Mouse (Mus musculus) cerebellum, adult 2 months (tissue): ENCODE results near the gene Pros1. TPM values are rescaled to one million over a fixed set of nuclear protein-coding genes. Genes with fewer than 3 reads are reported as not detected.

ENCODE experiments used
- DNase-seq, 2 experiments: peaks; one replicate each; pipeline ENCODE4 v3.0.0; 2021
- H3K27ac ChIP-seq: fragments of 200-500 bp; 2 replicates; pipeline ENCODE4 v1.5.1; 2012; ENCODE audit warnings: low read length, control low read depth, inconsistent platforms; ENCODE audit not compliant: insufficient read depth
- H3K27me3 ChIP-seq: fragments of 200-500 bp; 2 replicates; pipeline ENCODE4 v1.6.1; 2012; ENCODE audit warnings: inconsistent platforms, mild to moderate bottlenecking, low read length, moderate library complexity; ENCODE audit not compliant: control insufficient read depth, insufficient read depth
- H3K4me1 ChIP-seq: fragments of 200-500 bp; 2 replicates; pipeline ENCODE4 v1.6.1; 2011; ENCODE audit warnings: low read length; ENCODE audit not compliant: control insufficient read depth, insufficient read depth
- H3K4me3 ChIP-seq: fragments of 200-500 bp; replicated peaks from 2 replicates; pipeline ENCODE3; 2011; ENCODE audit warnings: mild to moderate bottlenecking, low read depth, low read length, control low read depth; ENCODE audit not compliant: insufficient read depth
- CTCF ChIP-seq: fragments of 200-500 bp; IDR thresholded peaks from 2 replicates; pipeline ENCODE4 v1.5.1; 2011; ENCODE audit warnings: low read depth, mild to moderate bottlenecking, control low read depth, low read length, moderate library complexity, borderline replicate concordance; ENCODE audit not compliant: insufficient read depth
- POLR2A ChIP-seq: fragments of 200-500 bp; IDR thresholded peaks from 2 replicates; pipeline ENCODE4 v1.6.1; 2011; ENCODE audit warnings: low read length, control low read depth, borderline replicate concordance; ENCODE audit not compliant: insufficient read depth
- WGBS: fragments of 180-500 bp; shearing (Covaris S2); methylation state at CpG from one replicate; pipeline ENCODE4 v1.1.7; 2018; 5-methylcytosine and 5-hydroxymethylcytosine counted together
- polyA plus RNA-seq: library from polyadenylated mRNA; depleted of rRNA; stranded (reverse); fragments of >200 nt; gene quantifications from 2 replicates; pipeline ENCODE4 v1.2.3, GENCODE M21; 2012

The Pros1 gene
- polyA plus RNA-seq, 1 experiment: 6.5 TPM

GRCm38 (mm10) chr16:62826156-62827001 is 27.7 kb upstream of the Pros1 start:
- Histone ChIP-seq H3K27me3 (no peaks in the 10 kb centered on the region), H3K4me3 (no peak overlapping the region), H3K4me1 (no peaks in the 10 kb centered on the region), H3K27ac (no peak overlapping the region)
- no peak for TF ChIP-seq POLR2A
- peak; percentile 45; the same call in 1 of the 2 replicates for TF ChIP-seq CTCF
- peak in 1 of 2 experiments; percentile 18 for DNase-seq
- WGBS: 79% methylated on average over 12 of the region's 12 CpGs

GRCm38 (mm10) chr16:62832027-62832426 is 22.1 kb upstream of the Pros1 start:
- WGBS: 84% methylated on average over 2 of the region's 2 CpGs
- Histone ChIP-seq H3K4me3 (no peak overlapping the region), H3K27me3 (no peaks in the 10 kb centered on the region), H3K4me1 (no peaks in the 10 kb centered on the region), H3K27ac (no peak overlapping the region)
- DNase-seq: no peak
- TF ChIP-seq CTCF: no peak

- no peaks in the 10 kb centered on the region for H3K4me1 ChIP-seq
- no peak overlapping the region for H3K27ac ChIP-seq
- H3K27me3 ChIP-seq: no peaks in the 10 kb centered on the region
- peak; percentile 69 for TF ChIP-seq CTCF
- no peak for TF ChIP-seq POLR2A
- WGBS: 17% methylated on average over 4 of the region's 4 CpGs
- peak; percentile 22 to 24 for DNase-seq
- H3K4me3 ChIP-seq: no peak overlapping the region
Observed at GRCm38 (mm10) chr16:62832481-62832880, 21.6 kb upstream of the Pros1 start.

GRCm38 (mm10) chr16:62834016-62834735 is 19.9 kb upstream of the Pros1 start:
- no peaks in the 10 kb centered on the region for H3K27me3 ChIP-seq
- no peak overlapping the region for H3K27ac ChIP-seq
- H3K4me1 ChIP-seq: no peaks in the 10 kb centered on the region
- TF ChIP-seq CTCF: no peak
- TF ChIP-seq POLR2A: no peak
- DNase-seq: no peak
- WGBS: 73% methylated on average over 3 of the region's 3 CpGs
- no peak overlapping the region for H3K4me3 ChIP-seq

GRCm38 (mm10) chr16:62845341-62845740 is 8.8 kb upstream of the Pros1 start:
- WGBS: 92% methylated on average over 6 of the region's 6 CpGs

GRCm38 (mm10) chr16:62846498-62847312 is 7.4 kb upstream of the Pros1 start, which contains the start of gene Arl13b:
Gene Arl13b (minus strand): TSS chr16:62847040.
- DNase-seq: peak; percentile 90 to 96
- TF ChIP-seq POLR2A (peak; percentile 61), CTCF (no peak)
- Histone ChIP-seq H3K4me3 (peak within 1 kb of the TSS; percentile 75), H3K27ac (0 out of 2 replicates have a peak within 1 kb of the TSS, but pooled peaks have one; percentile 9), H3K27me3 (no peaks in the 10 kb centered on the region), H3K4me1 (no peaks in the 10 kb centered on the region)
- under 1% methylated on average over 52 of the region's 52 CpGs for WGBS

More at GRCm38 (mm10) chr16:62845341-62845740, 8.8 kb upstream of the Pros1 start:
- no peak for DNase-seq
- no peaks in the 10 kb centered on the region for H3K27me3 ChIP-seq
- no peaks in the 10 kb centered on the region for H3K4me1 ChIP-seq
- no peak for TF ChIP-seq CTCF
- TF ChIP-seq POLR2A: no peak
- H3K4me3 ChIP-seq: no peak overlapping the region
- H3K27ac ChIP-seq: no peak overlapping the region
